Mouse (Mus musculus) olfactory bulb, adult 2 months (tissue): ENCODE data around the gene Gm10638.

ENCODE experiments used
- CTCF ChIP-seq: fragments of 200-500 bp; IDR thresholded peaks from 2 replicates; pipeline ENCODE4 v1.5.1; 2012; ENCODE audit warnings: low read depth, mild to moderate bottlenecking, low read length, moderate library complexity; ENCODE audit not compliant: insufficient read depth
- POLR2A ChIP-seq: fragments of 200-500 bp; IDR thresholded peaks from 2 replicates; pipeline ENCODE4 v1.6.1; 2012; ENCODE audit warnings: mild to moderate bottlenecking, low read depth, low read length, moderate library complexity; ENCODE audit not compliant: insufficient read depth

- TF ChIP-seq POLR2A = no peak
- TF ChIP-seq CTCF = no peak
Measured at GRCm38 (mm10) chr8:86765155-86765554, 19.7 kb downstream of the Gm10638 start.
